Comparison of ENCODE assay signal across 8 mouse cellular contexts in genomic region chr5:24470600-24470999, GRCm38 (mm10). TPM values are rescaled to one million over a fixed set of nuclear protein-coding genes. Genes with fewer than 3 reads are reported as not detected.
DNase-seq lines count a peak whose midpoint lies in the region; ATAC-seq and TF ChIP-seq lines count a peak whose summit lies in the region.
"Had no signal": no experiment of that assay in that cellular context is flagged by ENCODE, and none has a peak within 500 bp of the region (broad histone marks: within the 10 kb centered on the region; RNA-seq: fewer than 3 reads in every experiment).

No protein-coding gene starts in this region.

- H3K4me3 ChIP-seq in bone marrow macrophage, adult 2 months (ENCODE audit: insufficient read depth, low read length), result no peak overlapping the region
- H3K4me3 ChIP-seq in embryonic fibroblast, embryonic 13.5 days (ENCODE audit: insufficient read depth, low read length), result no peak overlapping the region
- no peak overlapping the region for H3K4me3 ChIP-seq in midbrain, embryonic 11.5 days (ENCODE audit: low read depth, low read length)
- H3K4me3 ChIP-seq: limb, embryonic 13.5 days had no signal

- peak; percentile 65; the same call in 1 of the 2 replicates for TF ChIP-seq CTCF in bone marrow macrophage, adult 2 months (IDR thresholded peaks at IDR 0.05; ENCODE audit: low read depth, low read length)
- TF ChIP-seq CTCF in embryonic fibroblast, embryonic 13.5 days (IDR thresholded peaks at IDR 0.05; ENCODE audit: borderline replicate concordance, insufficient read depth, low read length), result peak; percentile 91

- H3K4me1 ChIP-seq in bone marrow macrophage, adult 2 months (ENCODE audit: control insufficient read depth, insufficient read depth, low read length), result peaks cover 1% of the 10 kb centered on the region
- peaks cover 5% of the 10 kb centered on the region; the same call in 1 of the 2 replicates for H3K4me1 ChIP-seq in embryonic fibroblast, embryonic 13.5 days (ENCODE audit: control insufficient read depth, insufficient read depth, low read length)
- H3K4me1 ChIP-seq in midbrain, embryonic 11.5 days (ENCODE audit: control insufficient read depth, insufficient read depth, low read length), result peaks cover 34% of the 10 kb centered on the region

- WGBS in midbrain, embryonic 11.5 days, result 11% methylated on average over 5 of the region's 5 CpGs

- peak; percentile 83 for DNase-seq in MN1 (ENCODE audit: low spot score)
- DNase-seq in heart, postnatal 4 days, result peak; percentile 86
- peak; percentile 66 to 83 for DNase-seq in left cerebral cortex, postnatal 14 days (ENCODE audit: low spot score in 2 of 2)
- DNase-seq in midbrain, embryonic 11.5 days (ENCODE audit: low spot score, missing footprints), result peak; percentile 96
- DNase-seq in spleen, adult 18-20 months, result peak; percentile 47 to 75

- H3K9me3 ChIP-seq in midbrain, embryonic 11.5 days (ENCODE audit: control insufficient read depth, low read length), result no peaks in the 10 kb centered on the region
- H3K9me3 ChIP-seq: limb, embryonic 13.5 days had no signal

- intact Hi-C loops in left cerebral cortex, postnatal 14 days (cut with DNase I), result loop anchor here (1.0 kb wide), 1 partner anchor 54 kb away; no protein-coding TSS in a partner anchor

- H3K27ac ChIP-seq in bone marrow macrophage, adult 2 months (ENCODE audit: insufficient read depth, low read depth, low read length), result no peak overlapping the region
- H3K27ac ChIP-seq in embryonic fibroblast, embryonic 13.5 days (ENCODE audit: insufficient read depth, low read length), result no peak overlapping the region
- no peak overlapping the region for H3K27ac ChIP-seq in midbrain, embryonic 11.5 days (ENCODE audit: low read depth, low read length)
- H3K27ac ChIP-seq: limb, embryonic 13.5 days had no signal

- peaks cover 31% of the 10 kb centered on the region for H3K27me3 ChIP-seq in midbrain, embryonic 11.5 days (ENCODE audit: control insufficient read depth, insufficient read depth, low read length)

- no peak for TF ChIP-seq POLR2A in bone marrow macrophage, adult 2 months (IDR thresholded peaks at IDR 0.05; ENCODE audit: borderline replicate concordance, low read depth, low read length)
- no peak for TF ChIP-seq POLR2A in embryonic fibroblast, embryonic 13.5 days (IDR thresholded peaks at IDR 0.05; ENCODE audit: low read depth, low read length)

- no peaks in the 10 kb centered on the region for H3K36me3 ChIP-seq in midbrain, embryonic 11.5 days (ENCODE audit: control insufficient read depth, insufficient read depth, low read length)
- H3K36me3 ChIP-seq: limb, embryonic 13.5 days had no signal

- ATAC-seq in midbrain, embryonic 11.5 days (ENCODE audit: low FRiP score), result peak; percentile 58; the same call in 1 of the 2 replicates

- H3K4me2 ChIP-seq in midbrain, embryonic 11.5 days, result no peak overlapping the region
- H3K4me2 ChIP-seq: limb, embryonic 13.5 days had no signal

- H3K9ac ChIP-seq in midbrain, embryonic 11.5 days (ENCODE audit: low read length), result no peak overlapping the region
- H3K9ac ChIP-seq: limb, embryonic 13.5 days had no signal

RNA-seq across cellular contexts. Expression of gene Agap3, which starts 18.6 kb away (rescaled TPM):
- polyA plus RNA-seq in bone marrow macrophage, adult 2 months (2012; ENCODE audit: insufficient read depth, insufficient read length, missing spikeins), result 75.2 and 77.7 TPM in 2 replicates
- polyA plus RNA-seq in embryonic fibroblast, embryonic 13.5 days (2011; ENCODE audit: insufficient read length, low read depth, missing spikeins), result 31.2 and 38.7 TPM in 2 replicates
- total RNA-seq in heart, postnatal 4 days (2021), result 10 to 100 TPM; 83.4 to 97.4 TPM
- 100 to 1,000 TPM; 464 to 465 TPM for total RNA-seq in left cerebral cortex, postnatal 14 days (2021)
- 43.1 and 57.0 TPM in 2 replicates for polyA plus RNA-seq in midbrain, embryonic 11.5 days (2014; fragmentation: Nextera tagmentation; extraction: Ambion mirVana)

RNA-seq across cellular contexts. Expression of gene Tmub1, which starts 22.9 kb away (rescaled TPM):
- 7.9 and 12.7 TPM in 2 replicates for polyA plus RNA-seq in bone marrow macrophage, adult 2 months (2012; ENCODE audit: insufficient read depth, insufficient read length, missing spikeins)
- polyA plus RNA-seq in embryonic fibroblast, embryonic 13.5 days (2011; ENCODE audit: insufficient read length, low read depth, missing spikeins), result 5.9 and 9.8 TPM in 2 replicates
- total RNA-seq in heart, postnatal 4 days (2021), result 1 to 10 TPM; 8.5 to 8.7 TPM
- 10 to 100 TPM; 30.4 to 31.2 TPM for total RNA-seq in left cerebral cortex, postnatal 14 days (2021)
- 30.5 and 32.3 TPM in 2 replicates for polyA plus RNA-seq in midbrain, embryonic 11.5 days (2014; fragmentation: Nextera tagmentation; extraction: Ambion mirVana)

RNA-seq across cellular contexts. Expression of gene Fastk, which starts 25.5 kb away (rescaled TPM):
- 46.3 and 49.0 TPM in 2 replicates for polyA plus RNA-seq in bone marrow macrophage, adult 2 months (2012; ENCODE audit: insufficient read depth, insufficient read length, missing spikeins)
- 63.3 and 91.1 TPM in 2 replicates for polyA plus RNA-seq in embryonic fibroblast, embryonic 13.5 days (2011; ENCODE audit: insufficient read length, low read depth, missing spikeins)
- total RNA-seq in heart, postnatal 4 days (2021), result 100 to 1,000 TPM; 194 to 206 TPM
- total RNA-seq in left cerebral cortex, postnatal 14 days (2021), result 100 to 1,000 TPM; 110 to 120 TPM
- polyA plus RNA-seq in midbrain, embryonic 11.5 days (2014; fragmentation: Nextera tagmentation; extraction: Ambion mirVana), result 79.3 and 84.6 TPM in 2 replicates

RNA-seq across cellular contexts. Expression of gene Slc4a2, which starts 47.0 kb away (rescaled TPM):
- polyA plus RNA-seq in bone marrow macrophage, adult 2 months (2012; ENCODE audit: insufficient read depth, insufficient read length, missing spikeins), result 41.8 and 45.1 TPM in 2 replicates
- 59.0 and 69.3 TPM in 2 replicates for polyA plus RNA-seq in embryonic fibroblast, embryonic 13.5 days (2011; ENCODE audit: insufficient read length, low read depth, missing spikeins)
- total RNA-seq in heart, postnatal 4 days (2021), result 10 to 100 TPM; 63.2 to 65.7 TPM
- 10 to 100 TPM; 26.8 to 31.9 TPM for total RNA-seq in left cerebral cortex, postnatal 14 days (2021)
- 16.7 and 21.5 TPM in 2 replicates for polyA plus RNA-seq in midbrain, embryonic 11.5 days (2014; fragmentation: Nextera tagmentation; extraction: Ambion mirVana)

RNA-seq across cellular contexts. Expression of gene Cdk5, which starts 47.3 kb away (rescaled TPM):
- 55.5 and 59.9 TPM in 2 replicates for polyA plus RNA-seq in bone marrow macrophage, adult 2 months (2012; ENCODE audit: insufficient read depth, insufficient read length, missing spikeins)
- 70.7 and 76.7 TPM in 2 replicates for polyA plus RNA-seq in embryonic fibroblast, embryonic 13.5 days (2011; ENCODE audit: insufficient read length, low read depth, missing spikeins)
- total RNA-seq in heart, postnatal 4 days (2021), result 10 to 100 TPM; 22.4 to 26.1 TPM
- 100 to 1,000 TPM; 138 to 149 TPM for total RNA-seq in left cerebral cortex, postnatal 14 days (2021)
- 52.8 and 58.1 TPM in 2 replicates for polyA plus RNA-seq in midbrain, embryonic 11.5 days (2014; fragmentation: Nextera tagmentation; extraction: Ambion mirVana)
